Mouse (Mus musculus): ENCODE data around the gene Pqbp1.

DNA sequence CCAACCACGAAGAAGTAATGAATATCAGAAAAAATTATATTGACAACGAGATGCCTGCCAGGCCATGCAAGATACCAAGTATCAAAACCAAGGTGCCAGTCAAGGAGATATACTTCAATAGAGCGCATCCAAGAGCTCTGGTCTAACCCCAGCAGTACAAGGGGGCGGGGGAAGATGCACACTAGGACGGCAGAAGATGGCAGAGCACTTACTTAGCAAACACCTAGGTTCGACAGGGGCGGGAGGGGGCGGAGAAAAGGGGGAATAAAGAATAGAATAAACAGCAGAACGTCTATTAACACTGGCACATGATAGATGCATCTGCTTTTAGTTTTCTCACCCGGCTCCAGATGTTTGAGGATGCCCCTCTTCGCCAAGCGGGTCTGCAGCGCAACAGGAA, 858 bp downstream of the Pqbp1 start:
- TF ChIP-seq CTCF (conservative IDR thresholded peaks at IDR 0.05 in 1 of 2, IDR thresholded peaks at IDR 0.05 in 1 of 2; ENCODE audit: low read depth in 2 of 2, low read length in 2 of 2), result no peak
- TF ChIP-seq ZMIZ1 (IDR thresholded peaks at IDR 0.05; ENCODE audit: low read depth, low read length), result no peak
- TF ChIP-seq POLR2A (IDR thresholded peaks at IDR 0.05; ENCODE audit: low read depth, low read length), result no peak
- no peak for TF ChIP-seq TBP (conservative IDR thresholded peaks at IDR 0.05; ENCODE audit: low read depth, low read length)
- TF ChIP-seq HCFC1 (IDR thresholded peaks at IDR 0.05; ENCODE audit: low read depth, low read length), result no peak
- TF ChIP-seq EP300 (IDR thresholded peaks at IDR 0.05; ENCODE audit: low read length), result no peak
- no peak for TF ChIP-seq SMC3 (IDR thresholded peaks at IDR 0.05; ENCODE audit: low read depth, low read length)
- no peak for TF ChIP-seq ETS1 (conservative IDR thresholded peaks at IDR 0.05; ENCODE audit: low read depth, low read length)
- TF ChIP-seq MAX (IDR thresholded peaks at IDR 0.05; ENCODE audit: low read length), result no peak
- TF ChIP-seq E2F4 (IDR thresholded peaks at IDR 0.05; ENCODE audit: insufficient replicate concordance, low read depth, low read length), result no peak
- TF ChIP-seq POLR2AphosphoS2 (IDR thresholded peaks at IDR 0.05; ENCODE audit: low read depth, low read length), result no peak
- TF ChIP-seq JUN (IDR thresholded peaks at IDR 0.05; ENCODE audit: insufficient read depth, low read depth, low read length), result no peak

Data from CH12.LX (cell line).